Mouse (Mus musculus) B cell, adult 62 days (primary cell): ENCODE data around the gene Mis18bp1. TPM values are rescaled to one million over a fixed set of nuclear protein-coding genes. Genes with fewer than 3 reads are reported as not detected.

Experiments used
- total RNA-seq: library from RNA; stranded (reverse); gene quantifications from 4 replicates; pipeline ENCODE4 v1.2.4, GENCODE M21; 2023

Mis18bp1 gene
- 2.2 to 3.9 TPM (median 2.8 TPM) in 4 replicates for total RNA-seq

GRCm38 (mm10) chr12:65172021-65172951, at the start of gene Mis18bp1:
Mis18bp1 (minus strand) TSS chr12:65172604.

Other genes with a start within 250 kb of the Mis18bp1 start
- 20.6 to 25.2 TPM (median 22.5 TPM) in 4 replicates for gene Klhl28, start 207.1 kb downstream of the Mis18bp1 start, total RNA-seq
- 65.7 to 74.7 TPM (median 70.0 TPM) in 4 replicates for gene Togaram1, start 206.8 kb downstream of the Mis18bp1 start, total RNA-seq
- gene Prpf39, start 136.3 kb downstream of the Mis18bp1 start, total RNA-seq: 144 to 153 TPM (median 150 TPM) in 4 replicates
- gene Fkbp3, start 98.6 kb downstream of the Mis18bp1 start, total RNA-seq: 73.2 to 84.5 TPM (median 81.5 TPM) in 4 replicates
- gene Fancm, start 97.0 kb downstream of the Mis18bp1 start, total RNA-seq: 19.8 to 25.9 TPM (median 22.3 TPM) in 4 replicates
- not detected in 4 replicates for gene Wdr20rt, start 52.9 kb upstream of the Mis18bp1 start, total RNA-seq